Comparison of ENCODE assay signal across 10 mouse cellular contexts in genomic region chr2:68408271-68408980, GRCm38 (mm10).
A peak's percentile ranks its signal among the peaks of the same experiment; 100 is the strongest.
DNase-seq lines count a peak whose midpoint lies in the region; ATAC-seq and TF ChIP-seq lines count a peak whose summit lies in the region.
"Had no signal": no experiment of that assay in that cellular context is flagged by ENCODE, and none has a peak within 500 bp of the region (broad histone marks: within the 10 kb centered on the region; RNA-seq: fewer than 3 reads in every experiment).

No protein-coding gene starts in this region.

- ATAC-seq in lung, embryonic 15.5 days (ENCODE audit: borderline replicate concordance, extremely low read depth, low FRiP score, low TSS enrichment): peak; percentile 44; the same call in 1 of the 2 replicates
- peak; percentile 13; the same call in 1 of the 2 replicates for ATAC-seq in forebrain, postnatal 0 days
- peak; percentile 11; the same call in 1 of the 2 replicates for ATAC-seq in stomach, embryonic 14.5 days (ENCODE audit: insufficient number of reproducible peaks, insufficient read depth, low FRiP score, low read depth)

- peaks cover 86% of the 10 kb centered on the region for H3K4me1 ChIP-seq in heart, embryonic 10.5 days
- H3K4me1 ChIP-seq in lung, embryonic 15.5 days: peaks cover 57% of the 10 kb centered on the region
- H3K4me1 ChIP-seq in forebrain, postnatal 0 days (ENCODE audit: insufficient read depth): 0 out of 2 replicates have a peak, but pooled peaks cover 9% of the 10 kb centered on the region
- H3K4me1 ChIP-seq in stomach, embryonic 14.5 days (ENCODE audit: control insufficient read depth, insufficient read depth, low read length): peaks cover 24% of the 10 kb centered on the region

- peak overlapping the region; percentile 37 for H3K4me2 ChIP-seq in lung, embryonic 15.5 days
- H3K4me2 ChIP-seq in forebrain, postnatal 0 days (ENCODE audit: low read depth): 0 out of 2 replicates have a peak overlapping the region, but pooled peaks have one; percentile 4
- 0 out of 2 replicates have a peak overlapping the region, but pooled peaks have one; percentile 8 for H3K4me2 ChIP-seq in stomach, embryonic 14.5 days (replicated peaks; ENCODE audit: low read depth, low read length)

- H3K4me3 ChIP-seq in heart, embryonic 10.5 days: no peak overlapping the region
- H3K4me3 ChIP-seq in lung, embryonic 15.5 days: no peak overlapping the region
- H3K4me3 ChIP-seq in forebrain, postnatal 0 days (ENCODE audit: low read depth, low read length): no peak overlapping the region
- no peak overlapping the region for H3K4me3 ChIP-seq in stomach, embryonic 14.5 days (ENCODE audit: low read depth, low read length)

- intact Hi-C loops in heart, postnatal 25 days (cut with DNase I): no loop called here

- WGBS in heart, embryonic 10.5 days: 25% methylated on average over 17 of the region's 17 CpGs
- 14% methylated on average over 17 of the region's 17 CpGs for WGBS in lung, embryonic 15.5 days
- 34% methylated on average over 17 of the region's 17 CpGs for WGBS in forebrain, postnatal 0 days
- WGBS in stomach, embryonic 14.5 days: 37% methylated on average over 17 of the region's 17 CpGs

- DNase-seq in heart, embryonic 10.5 days (ENCODE audit: low spot score): no peak
- DNase-seq in heart, postnatal 25 days (ENCODE audit: low spot score): no peak
- no peak for DNase-seq in lung, postnatal 14 days
- DNase-seq in forebrain, postnatal 0 days: peak; percentile 31
- no peak for DNase-seq in frontal cortex, postnatal 14 days (ENCODE audit: low spot score in 2 of 2)
- DNase-seq in thymus, postnatal 25 days: no peak
- DNase-seq: adrenal gland, postnatal 25 days; spleen, adult 18-20 months had no signal

- TF ChIP-seq CTCF in forebrain, postnatal 0 days (IDR thresholded peaks at IDR 0.05; ENCODE audit: low read depth): no peak

- no peaks in the 10 kb centered on the region for H3K27me3 ChIP-seq in heart, embryonic 10.5 days (ENCODE audit: insufficient read depth, poor library complexity, severe bottlenecking)
- H3K27me3 ChIP-seq in lung, embryonic 15.5 days: no peaks in the 10 kb centered on the region
- no peaks in the 10 kb centered on the region for H3K27me3 ChIP-seq in forebrain, postnatal 0 days (ENCODE audit: insufficient read depth, low read length)
- H3K27me3 ChIP-seq in stomach, embryonic 14.5 days (ENCODE audit: control insufficient read depth, insufficient read depth, low read length): no peaks in the 10 kb centered on the region

- H3K9ac ChIP-seq in lung, embryonic 15.5 days: no peak overlapping the region
- H3K9ac ChIP-seq in forebrain, postnatal 0 days: no peak overlapping the region
- no peak overlapping the region for H3K9ac ChIP-seq in stomach, embryonic 14.5 days (replicated peaks; ENCODE audit: low read depth, low read length)

- H3K36me3 ChIP-seq in heart, embryonic 10.5 days: 0 out of 2 replicates have a peak, but pooled peaks cover 4% of the 10 kb centered on the region
- no peaks in the 10 kb centered on the region for H3K36me3 ChIP-seq in lung, embryonic 15.5 days
- H3K36me3 ChIP-seq in forebrain, postnatal 0 days (ENCODE audit: insufficient read depth): no peaks in the 10 kb centered on the region
- no peaks in the 10 kb centered on the region for H3K36me3 ChIP-seq in stomach, embryonic 14.5 days (ENCODE audit: control insufficient read depth, insufficient read depth, low read length)

- no peaks in the 10 kb centered on the region for H3K9me3 ChIP-seq in heart, embryonic 10.5 days
- H3K9me3 ChIP-seq in lung, embryonic 15.5 days: no peaks in the 10 kb centered on the region
- no peaks in the 10 kb centered on the region for H3K9me3 ChIP-seq in forebrain, postnatal 0 days (ENCODE audit: low read length)
- no peaks in the 10 kb centered on the region for H3K9me3 ChIP-seq in stomach, embryonic 14.5 days (ENCODE audit: control insufficient read depth, low read depth, low read length)

- H3K27ac ChIP-seq in heart, embryonic 10.5 days: peak overlapping the region; percentile 80
- peak overlapping the region; percentile 58; the same call in 1 of the 2 replicates for H3K27ac ChIP-seq in lung, embryonic 15.5 days
- no peak overlapping the region for H3K27ac ChIP-seq in forebrain, postnatal 0 days (ENCODE audit: low read depth, low read length)
- H3K27ac ChIP-seq in stomach, embryonic 14.5 days (ENCODE audit: low read length): no peak overlapping the region; the same call in 1 of the 2 replicates

Comparison
In these comparisons a context has a peak if more than half of its experiments do, and no peak if none do; other contexts are left out.
1. H3K27ac ChIP-seq: peak in heart, embryonic 10.5 days (single experiment) and lung, embryonic 15.5 days (single experiment); none in forebrain, postnatal 0 days (single experiment) and stomach, embryonic 14.5 days (single experiment).
2. Peak in every context shown above with its lines, with median percentiles within 50 percentile points of each other: ATAC-seq and H3K4me2 ChIP-seq.